Mouse (Mus musculus) ES-Bruce4 (cell line): ENCODE results near the gene Adamts12.

Experiments
- CTCF ChIP-seq: IDR thresholded peaks from one replicate; pipeline ENCODE4 v1.8.1; 2011; ENCODE audit warnings: low read depth, low read length
- POLR2A ChIP-seq: IDR thresholded peaks from one replicate; pipeline ENCODE4 v1.8.1; 2011; ENCODE audit warnings: low read length; ENCODE audit not compliant: insufficient read depth

DNA sequence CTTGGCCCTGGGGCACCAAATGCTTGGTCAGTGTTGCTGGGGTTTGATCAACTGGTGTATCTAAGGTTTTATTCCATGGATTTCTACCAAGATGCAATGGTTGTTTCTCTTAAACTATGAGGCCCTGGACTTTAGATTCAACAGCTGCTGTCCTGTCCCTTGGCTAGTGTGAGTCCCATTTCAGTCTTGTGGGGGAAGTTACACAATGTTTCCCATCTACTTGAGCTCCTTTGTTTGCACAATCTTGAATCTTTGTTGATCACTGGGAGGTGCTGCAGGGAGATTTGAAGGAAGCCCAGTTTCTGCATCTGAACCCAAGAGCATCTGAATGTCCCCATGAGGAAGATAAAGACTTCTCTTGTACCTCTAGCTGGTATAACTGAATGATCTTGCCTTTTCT lies 60.8 kb downstream of the Adamts12 start:
- TF ChIP-seq CTCF (no peak), POLR2A (no peak)
